Mouse (Mus musculus) neural tube, embryonic 15.5 days (tissue): ENCODE measurements around the gene Ermard. TPM values are rescaled to one million over a fixed set of nuclear protein-coding genes. Genes with fewer than 3 reads are reported as not detected.
"Not testable (repeated sequence)": the region's sequence is repeated elsewhere in the genome, so short reads cannot be mapped to it uniquely, and the experiment has no call there.

ENCODE experiments used
- ATAC-seq: fragments of 200-750 bp; cut with Nextera tagmentation; 2 replicates; pipeline ENCODE4 v1.8.0; 2017; ENCODE audit warnings: mild to moderate bottlenecking, moderate TSS enrichment, moderate library complexity; ENCODE audit not compliant: low FRiP score
- H3K27ac ChIP-seq: fragments of 300-500 bp; sonication (generic); replicated peaks from 2 replicates; pipeline ENCODE4 v1.5.1; 2015; ENCODE audit warnings: mild to moderate bottlenecking, inconsistent platforms
- H3K27me3 ChIP-seq: fragments of 300-500 bp; sonication (generic); replicated peaks from 2 replicates; pipeline ENCODE4 v1.6.1; 2015; ENCODE audit warnings: inconsistent platforms
- H3K36me3 ChIP-seq: fragments of 300-500 bp; sonication (generic); 2 replicates; pipeline ENCODE4 v1.6.1; 2015; ENCODE audit warnings: inconsistent platforms
- H3K4me1 ChIP-seq: fragments of 300-500 bp; sonication (generic); 2 replicates; pipeline ENCODE4 v1.6.1; 2015; ENCODE audit warnings: inconsistent platforms
- H3K4me2 ChIP-seq: fragments of 300-500 bp; sonication (generic); 2 replicates; pipeline ENCODE4 v1.6.1; 2015; ENCODE audit warnings: inconsistent platforms, mild to moderate bottlenecking, moderate library complexity
- H3K4me3 ChIP-seq: fragments of 300-500 bp; sonication (generic); replicated peaks from 2 replicates; pipeline ENCODE4 v1.5.1; 2015; ENCODE audit warnings: mild to moderate bottlenecking, inconsistent platforms
- H3K9ac ChIP-seq: fragments of 300-500 bp; sonication (generic); replicated peaks from 2 replicates; pipeline ENCODE4 v1.6.1; 2015; ENCODE audit warnings: mild to moderate bottlenecking, inconsistent platforms
- H3K9me3 ChIP-seq: fragments of 300-500 bp; sonication (generic); replicated peaks from 2 replicates; pipeline ENCODE4 v1.6.1; 2016; ENCODE audit warnings: inconsistent platforms
- WGBS: fragments of 180-500 bp; shearing (Covaris S2); methylation state at CpG from one replicate; pipeline ENCODE4 v1.1.7; 2015; ENCODE audit warnings: mixed read lengths; 5-methylcytosine and 5-hydroxymethylcytosine counted together
- polyA plus RNA-seq: library from polyadenylated mRNA; unstranded; fragments of >200 nt; fragmentation: Nextera tagmentation; extraction: Ambion mirVana; gene quantifications from 2 replicates; pipeline ENCODE4 v1.2.1, GENCODE M21; 2015

Gene Ermard
- polyA plus RNA-seq, 1 experiment from 2014 or later = 82.5 TPM

GRCm38 (mm10) chr17:15025513-15025912, 15.5 kb upstream of the Ermard start:
- H3K4me2 ChIP-seq, H3K9ac ChIP-seq, H3K4me1 ChIP-seq, H3K27me3 ChIP-seq, H3K9me3 ChIP-seq, ATAC-seq, H3K4me3 ChIP-seq, H3K27ac ChIP-seq, H3K36me3 ChIP-seq: not testable (repeated sequence)
- no CpG with 5 or more reads among the region's 6 CpGs for WGBS

GRCm38 (mm10) chr17:15031414-15031813, 9.6 kb upstream of the Ermard start:
- no CpG with 5 or more reads among the region's 4 CpGs for WGBS
- not testable (repeated sequence) for H3K9me3 ChIP-seq

GRCm38 (mm10) chr17:15040455-15040854, 553 bp upstream of the Ermard start:
- no CpG with 5 or more reads among the region's 3 CpGs for WGBS

More at GRCm38 (mm10) chr17:15031414-15031813, 9.6 kb upstream of the Ermard start:
- H3K27ac ChIP-seq, H3K27me3 ChIP-seq, H3K36me3 ChIP-seq, H3K9ac ChIP-seq, ATAC-seq, H3K4me3 ChIP-seq, H3K4me2 ChIP-seq, H3K4me1 ChIP-seq: not testable (repeated sequence)

GRCm38 (mm10) chr17:15050338-15050737, 9.3 kb downstream of the Ermard start:
- not testable (repeated sequence) for H3K9me3 ChIP-seq, H3K36me3 ChIP-seq, H3K9ac ChIP-seq, H3K4me2 ChIP-seq, H3K27me3 ChIP-seq, H3K4me1 ChIP-seq, H3K4me3 ChIP-seq, ATAC-seq, H3K27ac ChIP-seq
- WGBS = no CpG with 5 or more reads among the region's 1 CpGs

More at GRCm38 (mm10) chr17:15040455-15040854, 553 bp upstream of the Ermard start:
- H3K4me2 ChIP-seq, H3K36me3 ChIP-seq, H3K4me1 ChIP-seq, H3K27ac ChIP-seq, H3K9ac ChIP-seq, H3K9me3 ChIP-seq, H3K4me3 ChIP-seq, H3K27me3 ChIP-seq: not testable (repeated sequence)
- ATAC-seq = 0 out of 2 replicates have a peak, but pooled peaks have one; percentile 11

DNA sequence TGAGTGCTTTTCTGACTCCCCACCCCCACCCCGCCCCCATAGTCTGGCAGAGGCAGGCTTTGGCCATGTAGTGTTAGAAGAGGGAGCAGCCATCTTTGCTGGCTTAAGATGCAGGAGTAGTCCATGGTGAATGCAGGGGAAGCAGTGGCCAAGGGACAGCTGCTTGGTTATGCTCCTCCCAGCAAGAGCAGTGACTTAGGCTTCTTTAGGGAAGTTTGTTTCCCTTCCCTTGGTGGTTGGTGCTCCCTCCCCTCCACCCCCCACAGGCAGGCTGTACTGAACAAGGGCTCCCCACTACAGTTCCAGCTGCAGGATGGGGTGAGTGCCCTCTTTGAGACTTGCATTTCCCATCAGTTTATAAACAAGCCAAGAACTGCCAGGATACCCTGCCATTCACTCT, 11.8 kb downstream of the Ermard start:
- not testable (repeated sequence) for H3K27ac ChIP-seq, H3K9me3 ChIP-seq, H3K4me1 ChIP-seq, H3K9ac ChIP-seq, H3K4me3 ChIP-seq, H3K27me3 ChIP-seq, H3K4me2 ChIP-seq
- peak; percentile 45; the same call in 1 of the 2 replicates for ATAC-seq
- WGBS = 67% methylated on average over 1 of the region's 1 CpGs
- peaks cover 19% of the 10 kb centered on the region for H3K36me3 ChIP-seq

- H3K36me3 ChIP-seq = peaks cover 24% of the 10 kb centered on the region
- not testable (repeated sequence) for H3K4me2 ChIP-seq, H3K4me3 ChIP-seq, H3K27me3 ChIP-seq, H3K9me3 ChIP-seq, H3K27ac ChIP-seq, H3K4me1 ChIP-seq, H3K9ac ChIP-seq, ATAC-seq
- WGBS = 99% methylated on average over 6 of the region's 8 CpGs
These were observed 12.3 kb downstream of the Ermard start for GRCm38 (mm10) chr17:15053183-15053828.

DNA sequence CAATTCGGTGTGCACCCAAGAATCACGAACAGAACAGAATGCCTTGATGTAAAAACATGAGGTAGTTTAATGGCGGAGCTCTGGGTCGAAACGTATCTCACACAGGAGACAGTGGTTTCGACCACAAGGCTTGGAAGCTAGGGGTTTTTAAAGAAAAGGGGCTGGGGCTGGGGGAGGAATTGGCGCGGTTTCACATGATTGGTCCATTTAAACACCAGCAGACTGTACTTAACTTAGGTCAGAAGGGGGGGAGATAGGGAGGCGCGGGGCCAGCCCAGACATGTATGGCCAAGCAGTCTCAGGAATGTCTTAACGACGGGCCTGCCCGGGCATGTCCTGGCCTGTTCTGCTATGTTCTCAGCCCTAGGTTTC, 12.8 kb downstream of the Ermard start:
- H3K4me2 ChIP-seq, H3K27ac ChIP-seq, H3K4me3 ChIP-seq, H3K4me1 ChIP-seq, H3K27me3 ChIP-seq, H3K9me3 ChIP-seq, ATAC-seq, H3K9ac ChIP-seq: not testable (repeated sequence)
- H3K36me3 ChIP-seq = peaks cover 28% of the 10 kb centered on the region
- 92% methylated on average over 13 of the region's 13 CpGs for WGBS

- WGBS = 88% methylated on average over 4 of the region's 4 CpGs
- peaks cover 47% of the 10 kb centered on the region for H3K36me3 ChIP-seq
- H3K27ac ChIP-seq = no peak overlapping the region
- H3K9me3 ChIP-seq = no peaks in the 10 kb centered on the region
- no peak for ATAC-seq
- no peak overlapping the region for H3K4me3 ChIP-seq
- H3K9ac ChIP-seq = no peak overlapping the region
- H3K4me2 ChIP-seq = no peak overlapping the region
- no peaks in the 10 kb centered on the region for H3K4me1 ChIP-seq
- no peaks in the 10 kb centered on the region for H3K27me3 ChIP-seq
These were observed 14.9 kb downstream of the Ermard start for GRCm38 (mm10) chr17:15055925-15056324.

DNA sequence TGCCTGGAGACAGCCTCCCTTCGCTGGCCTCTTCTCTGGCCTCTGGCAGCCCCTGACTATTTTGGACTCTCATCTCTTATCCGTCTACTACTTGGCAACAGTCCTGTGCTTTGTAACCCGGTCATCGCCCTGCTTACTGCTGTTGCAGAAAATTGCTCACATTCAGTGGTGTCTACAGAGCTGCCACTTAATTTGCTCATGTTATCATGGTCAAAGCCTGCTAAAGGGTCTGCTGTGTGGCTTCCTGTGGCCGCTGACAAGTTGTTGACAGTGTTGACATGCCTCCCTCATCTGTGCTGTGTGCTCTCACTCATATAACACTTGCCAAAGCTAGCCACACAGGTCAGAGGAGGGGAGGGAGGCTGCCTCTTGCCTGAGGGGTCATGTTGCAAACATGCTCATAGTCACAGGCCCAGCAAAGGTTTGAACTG, 17.2 kb downstream of the Ermard start:
- Histone ChIP-seq H3K27ac (no peak overlapping the region), H3K4me2 (no peak overlapping the region), H3K36me3 (peaks cover 67% of the 10 kb centered on the region), H3K9me3 (no peaks in the 10 kb centered on the region), H3K27me3 (no peaks in the 10 kb centered on the region), H3K9ac (no peak overlapping the region), H3K4me1 (no peaks in the 10 kb centered on the region), H3K4me3 (no peak overlapping the region)
- no peak for ATAC-seq
- 95% methylated on average over 5 of the region's 5 CpGs for WGBS

DNA sequence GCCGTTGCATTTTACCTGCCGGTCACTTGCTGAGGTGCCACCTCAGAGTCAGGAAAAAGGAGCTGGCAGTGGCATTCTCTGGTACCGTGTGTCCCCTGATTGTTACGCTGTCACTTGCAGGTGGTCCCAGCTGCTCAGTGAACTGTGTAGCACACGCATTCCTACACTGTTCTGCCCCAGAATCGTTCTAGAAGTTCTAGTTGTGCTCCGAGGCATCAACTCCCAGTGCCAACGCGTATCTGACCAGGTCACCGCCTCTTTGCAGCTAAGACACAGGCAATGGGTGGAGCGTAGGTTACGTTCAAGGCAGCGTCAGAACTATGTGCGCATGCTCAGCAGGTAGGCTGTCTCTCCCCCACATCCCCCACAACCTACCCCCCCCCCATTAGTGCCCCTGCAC, 18.6 kb downstream of the Ermard start:
- 96% methylated on average over 14 of the region's 14 CpGs for WGBS
- no peaks in the 10 kb centered on the region for H3K27me3 ChIP-seq
- no peak overlapping the region for H3K27ac ChIP-seq
- H3K9ac ChIP-seq = no peak overlapping the region
- H3K4me3 ChIP-seq = no peak overlapping the region
- peaks cover 75% of the 10 kb centered on the region for H3K36me3 ChIP-seq
- H3K4me1 ChIP-seq = no peaks in the 10 kb centered on the region
- no peaks in the 10 kb centered on the region for H3K9me3 ChIP-seq
- H3K4me2 ChIP-seq = no peak overlapping the region
- no peak for ATAC-seq

DNA sequence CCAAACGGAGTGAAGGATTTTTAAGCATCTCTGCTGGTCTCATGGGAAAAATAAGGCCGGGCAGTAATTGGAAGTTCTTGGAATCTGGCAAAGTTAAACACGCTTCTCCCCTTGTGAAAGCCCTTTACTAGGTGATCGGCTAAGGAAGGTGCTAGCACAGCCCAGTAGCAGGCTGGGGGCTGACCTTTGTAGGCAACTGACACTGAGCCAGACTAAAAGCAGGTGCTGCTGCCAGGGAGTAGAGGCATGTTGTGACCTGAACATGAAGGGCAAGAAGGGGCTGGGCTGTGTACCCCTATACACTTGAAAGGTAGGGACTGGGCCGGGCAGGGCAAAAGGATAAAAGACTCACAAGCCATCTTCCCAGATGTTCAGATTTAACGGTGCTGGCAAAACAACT, 19.3 kb downstream of the Ermard start:
- no peak for ATAC-seq
- no peaks in the 10 kb centered on the region for H3K27me3 ChIP-seq
- no peak overlapping the region for H3K4me3 ChIP-seq
- no peak overlapping the region for H3K27ac ChIP-seq
- 91% methylated on average over 6 of the region's 6 CpGs for WGBS
- H3K36me3 ChIP-seq = peaks cover 72% of the 10 kb centered on the region
- no peaks in the 10 kb centered on the region for H3K4me1 ChIP-seq
- no peak overlapping the region for H3K9ac ChIP-seq
- no peak overlapping the region for H3K4me2 ChIP-seq
- H3K9me3 ChIP-seq = no peaks in the 10 kb centered on the region

DNA sequence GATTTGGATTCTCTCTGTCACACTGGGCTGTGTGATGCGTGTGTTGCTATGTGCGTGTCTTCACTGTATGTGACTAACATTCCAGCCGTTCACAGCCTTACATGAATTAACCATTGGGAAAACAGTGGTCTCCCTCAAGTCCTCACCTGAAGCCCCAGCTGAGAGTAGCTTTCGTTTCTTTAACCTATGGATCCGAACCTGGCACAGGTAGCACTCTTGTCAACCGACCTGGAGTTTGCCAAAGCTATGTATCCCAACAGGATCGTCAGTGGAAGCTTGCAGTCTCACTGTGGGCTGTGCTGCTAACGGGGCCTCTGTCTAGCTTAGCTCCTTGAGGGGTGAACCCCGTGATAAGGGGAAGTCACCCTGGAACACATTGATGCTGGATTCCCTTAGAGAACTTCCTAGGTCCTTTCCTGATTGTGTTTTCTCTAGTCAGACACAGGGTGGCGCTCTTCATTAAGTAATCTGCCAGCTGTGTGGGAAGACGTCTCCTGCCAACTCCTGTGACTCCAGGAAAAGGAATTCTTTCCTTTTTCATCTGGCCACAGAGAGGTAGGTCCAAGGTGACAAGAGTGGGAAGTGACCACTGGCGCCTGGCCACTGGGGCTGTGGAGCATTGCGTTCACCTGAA, 24.5 kb downstream of the Ermard start:
- Histone ChIP-seq H3K27me3 (no peaks in the 10 kb centered on the region), H3K4me1 (peaks cover 11% of the 10 kb centered on the region), H3K9me3 (no peaks in the 10 kb centered on the region), H3K9ac (0 out of 2 replicates have a peak overlapping the region, but pooled peaks have one; percentile 45), H3K4me2 (peak overlapping the region; percentile 52), H3K36me3 (peaks cover 32% of the 10 kb centered on the region), H3K4me3 (0 out of 2 replicates have a peak overlapping the region, but pooled peaks have one; percentile 15), H3K27ac (peak overlapping the region; percentile 65)
- ATAC-seq = peak; percentile 89
- WGBS = 42% methylated on average over 13 of the region's 13 CpGs
